Mouse (Mus musculus) heart, embryonic 16.5 days (tissue): ENCODE data around the gene Akap10. TPM values are rescaled to one million over a fixed set of nuclear protein-coding genes. Genes with fewer than 3 reads are reported as not detected.
"Not testable (repeated sequence)": the region's sequence is repeated elsewhere in the genome, so short reads cannot be mapped to it uniquely, and the experiment has no call there.

Experiments used
- ATAC-seq: fragments of 200-750 bp; cut with Nextera tagmentation; replicated peaks from 2 replicates; pipeline ENCODE4 v1.8.0; 2017; ENCODE audit warnings: moderate number of reproducible peaks; ENCODE audit not compliant: insufficient read depth, low FRiP score; ENCODE audit errors: extremely low read depth
- H3K27ac ChIP-seq: fragments of 300-500 bp; sonication (generic); 2 replicates; pipeline ENCODE4 v1.5.1; 2014; ENCODE audit warnings: mild to moderate bottlenecking, low read length, control low read depth, moderate library complexity
- H3K27me3 ChIP-seq: fragments of 300-500 bp; sonication (generic); 2 replicates; pipeline ENCODE4 v1.6.1; 2014; ENCODE audit warnings: low read length, mixed read lengths; ENCODE audit not compliant: control insufficient read depth, insufficient read depth
- H3K36me3 ChIP-seq: fragments of 300-500 bp; sonication (generic); 2 replicates; pipeline ENCODE4 v1.6.1; 2014; ENCODE audit not compliant: control insufficient read depth, insufficient read depth
- H3K4me1 ChIP-seq: fragments of 300-500 bp; sonication (generic); 2 replicates; pipeline ENCODE4 v1.6.1; 2014; ENCODE audit warnings: low read length, mixed read lengths; ENCODE audit not compliant: control insufficient read depth, insufficient read depth
- H3K4me2 ChIP-seq: fragments of 300-500 bp; sonication (generic); 2 replicates; pipeline ENCODE4 v1.6.1; 2014; ENCODE audit warnings: low read depth, mild to moderate bottlenecking, control low read depth, low read length
- H3K4me3 ChIP-seq: fragments of 300-500 bp; sonication (generic); 2 replicates; pipeline ENCODE4 v1.5.1; 2014; ENCODE audit warnings: mild to moderate bottlenecking, control low read depth, low read length
- H3K9ac ChIP-seq: fragments of 300-500 bp; sonication (generic); 2 replicates; pipeline ENCODE4 v1.6.1; 2014; ENCODE audit warnings: low read length, control low read depth
- H3K9me3 ChIP-seq: fragments of 300-500 bp; sonication (generic); replicated peaks from 2 replicates; pipeline ENCODE4 v1.6.1; 2016; ENCODE audit warnings: low read length; ENCODE audit not compliant: control insufficient read depth
- WGBS: fragments of 180-500 bp; shearing (Covaris S2); extraction: QIAGEN DNeasy Blood & Tissue Kit; methylation state at CpG from one replicate; pipeline ENCODE4 v1.1.7; 2014; 5-methylcytosine and 5-hydroxymethylcytosine counted together
- polyA plus RNA-seq: library from polyadenylated mRNA; unstranded; fragments of >200 nt; fragmentation: Nextera tagmentation; extraction: Ambion mirVana; gene quantifications from 2 replicates; pipeline ENCODE4 v1.2.1, GENCODE M21; 2015

Gene Akap10
- polyA plus RNA-seq, 1 experiment from 2014 or later, result 14.1 TPM

- peaks cover 11% of the 10 kb centered on the region for H3K27me3 ChIP-seq
- WGBS, result 59% methylated on average over 6 of the region's 6 CpGs
- no peak for ATAC-seq
Measured at GRCm38 (mm10) chr11:61962684-61963083, 32.6 kb upstream of the Akap10 start.

DNA sequence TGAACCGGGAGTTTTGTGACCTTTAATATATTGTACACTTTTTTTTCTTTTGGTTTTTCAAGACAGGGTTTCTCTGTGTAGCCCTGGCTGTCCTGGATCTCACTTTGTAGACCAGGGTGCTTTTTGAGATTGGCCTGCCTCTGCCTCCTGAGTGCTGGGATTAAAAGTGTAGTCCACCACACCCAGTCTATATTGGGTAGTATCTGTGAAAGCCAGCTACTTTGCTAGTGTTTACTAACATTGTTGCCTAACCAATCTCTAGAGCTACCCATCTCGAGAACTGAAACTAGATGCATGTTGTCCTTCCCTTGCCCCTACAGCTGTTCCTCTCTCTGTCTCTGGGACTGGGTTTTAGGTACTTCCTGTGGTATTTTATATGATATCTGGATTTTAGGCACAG lies 30.0 kb upstream of the Akap10 start:
- Histone ChIP-seq H3K27ac (no peak overlapping the region), H3K4me2 (no peak overlapping the region), H3K27me3 (peaks cover 16% of the 10 kb centered on the region), H3K4me3 (no peak overlapping the region), H3K9me3 (no peaks in the 10 kb centered on the region), H3K9ac (no peak overlapping the region), H3K36me3 (no peaks in the 10 kb centered on the region), H3K4me1 (no peaks in the 10 kb centered on the region)
- 75% methylated on average over 2 of the region's 2 CpGs for WGBS
- no peak for ATAC-seq

More at GRCm38 (mm10) chr11:61962684-61963083, 32.6 kb upstream of the Akap10 start:
- Histone ChIP-seq H3K27ac (no peak overlapping the region), H3K9ac (no peak overlapping the region), H3K4me3 (no peak overlapping the region), H3K36me3 (no peaks in the 10 kb centered on the region), H3K9me3 (no peaks in the 10 kb centered on the region), H3K4me1 (no peaks in the 10 kb centered on the region), H3K4me2 (no peak overlapping the region)

DNA sequence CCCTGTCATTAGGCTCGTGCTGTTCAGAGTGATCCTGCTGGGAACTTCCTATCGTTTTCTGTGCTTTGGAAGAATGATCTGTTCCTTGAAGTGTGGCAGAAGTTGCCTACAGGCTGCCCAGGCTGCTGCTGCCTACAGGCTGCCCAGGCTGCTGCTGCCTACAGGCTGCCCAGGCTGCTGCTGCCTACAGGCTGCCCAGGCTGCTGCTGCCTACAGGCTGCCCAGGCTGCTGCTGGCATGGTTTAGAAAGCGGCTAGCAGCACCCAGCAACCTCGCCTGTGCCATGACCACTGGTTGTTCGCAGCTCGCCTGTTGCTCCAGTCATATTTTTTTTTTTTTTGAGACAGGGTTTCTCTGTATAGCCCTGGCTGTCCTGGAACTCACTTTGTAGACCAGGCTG lies 28.7 kb upstream of the Akap10 start:
- not testable (repeated sequence) for H3K9ac ChIP-seq, H3K4me2 ChIP-seq, H3K9me3 ChIP-seq, H3K4me1 ChIP-seq, H3K27ac ChIP-seq, H3K4me3 ChIP-seq, H3K36me3 ChIP-seq, ATAC-seq
- WGBS, result 62% methylated on average over 6 of the region's 6 CpGs
- peaks cover 16% of the 10 kb centered on the region for H3K27me3 ChIP-seq

- Histone ChIP-seq H3K27me3 (peaks cover 16% of the 10 kb centered on the region), H3K27ac (no peak overlapping the region), H3K4me1 (no peaks in the 10 kb centered on the region), H3K36me3 (no peaks in the 10 kb centered on the region), H3K4me3 (peak overlapping the region; percentile 61), H3K9me3 (no peaks in the 10 kb centered on the region), H3K4me2 (peak overlapping the region; percentile 100), H3K9ac (no peak overlapping the region)
- WGBS, result 5% methylated on average over 25 of the region's 25 CpGs
- no peak for ATAC-seq
Measured at GRCm38 (mm10) chr11:61957296-61957813, 27.3 kb upstream of the Akap10 start.

DNA sequence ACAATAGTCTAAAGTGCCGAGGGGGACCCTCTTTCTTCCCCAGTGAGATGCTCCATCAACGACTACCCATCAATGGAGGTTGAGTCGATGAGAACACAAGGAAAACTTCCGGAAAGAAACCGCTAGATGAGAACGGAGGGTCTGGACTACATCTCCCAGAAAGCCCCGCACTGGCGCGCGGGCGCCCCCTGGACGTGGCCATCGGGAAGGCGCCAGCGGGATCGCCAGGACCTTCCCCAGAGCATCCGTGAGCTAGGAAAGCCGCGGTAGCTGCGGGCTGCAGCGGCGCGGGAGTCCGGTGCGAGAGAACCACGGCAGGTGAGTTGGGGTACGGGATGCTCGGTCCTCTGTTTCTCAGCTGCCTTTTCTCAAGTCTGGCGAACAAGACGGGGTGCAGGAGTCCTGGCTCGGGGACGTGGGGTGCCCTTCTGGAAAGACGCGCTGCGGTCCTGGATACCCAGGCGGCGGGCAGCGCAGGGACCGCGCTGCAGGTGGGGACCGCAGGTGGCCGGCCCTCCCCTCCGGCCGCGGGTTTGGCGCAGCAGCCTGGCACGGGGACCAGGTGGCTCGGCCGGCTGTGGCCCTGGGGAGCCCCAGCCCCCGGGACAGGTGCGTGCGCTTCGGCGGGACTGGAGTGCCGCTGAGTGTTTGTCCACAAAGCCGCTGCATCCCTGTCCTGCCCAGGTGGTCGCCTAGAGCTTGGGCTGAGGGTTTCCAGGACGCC lies 26.7 kb upstream of the Akap10 start, which contains the start of gene Specc1:
TSS of gene Specc1 (plus strand) at position 192 of the 724 bp plus-strand sequence.
- peak; percentile 89 for ATAC-seq
- peak within 1 kb of the TSS; percentile 61 for H3K4me3 ChIP-seq
- WGBS, result under 1% methylated on average over 58 of the region's 58 CpGs
- peak within 1 kb of the TSS; percentile 100 for H3K4me2 ChIP-seq
- H3K9ac ChIP-seq, result peak within 1 kb of the TSS; percentile 24; the same call in 1 of the 2 replicates
- H3K9me3 ChIP-seq, result no peaks in the 10 kb centered on the region
- no peak within 1 kb of the TSS for H3K27ac ChIP-seq
- H3K36me3 ChIP-seq, result no peaks in the 10 kb centered on the region
- no peaks in the 10 kb centered on the region for H3K4me1 ChIP-seq
- H3K27me3 ChIP-seq, result peaks cover 16% of the 10 kb centered on the region

- no peak overlapping the region for H3K27ac ChIP-seq
- peaks cover 16% of the 10 kb centered on the region for H3K27me3 ChIP-seq
- H3K9ac ChIP-seq, result no peak overlapping the region
- H3K4me1 ChIP-seq, result no peaks in the 10 kb centered on the region
- no peak for ATAC-seq
- no peaks in the 10 kb centered on the region for H3K36me3 ChIP-seq
- WGBS, result 76% methylated on average over 6 of the region's 6 CpGs
- H3K4me3 ChIP-seq, result no peak overlapping the region
- no peak overlapping the region for H3K4me2 ChIP-seq
- no peaks in the 10 kb centered on the region for H3K9me3 ChIP-seq
Measured at GRCm38 (mm10) chr11:61955951-61956350, 25.9 kb upstream of the Akap10 start.

DNA sequence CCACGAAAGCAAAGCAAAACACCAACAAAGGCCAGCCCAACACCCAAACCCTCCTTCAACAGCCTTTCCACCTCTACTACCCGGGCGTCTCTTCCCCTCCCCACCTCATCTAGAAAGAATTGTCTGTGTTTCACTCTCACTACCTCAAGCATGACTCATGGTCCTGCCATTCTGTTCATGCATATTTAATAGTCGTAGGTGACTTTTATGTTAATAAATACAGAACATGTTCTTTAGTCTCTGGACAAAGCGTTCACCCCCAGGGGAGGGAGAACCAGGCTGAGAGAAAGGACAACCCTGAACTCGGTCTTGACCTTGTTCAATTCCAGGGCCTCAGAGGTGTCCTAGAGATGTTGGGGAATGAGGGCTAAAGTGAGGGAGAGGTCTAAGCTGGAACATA lies 25.1 kb upstream of the Akap10 start:
- Histone ChIP-seq H3K4me3 (no peak overlapping the region), H3K27ac (no peak overlapping the region), H3K9me3 (no peaks in the 10 kb centered on the region), H3K27me3 (peaks cover 16% of the 10 kb centered on the region), H3K9ac (no peak overlapping the region), H3K36me3 (no peaks in the 10 kb centered on the region), H3K4me2 (no peak overlapping the region), H3K4me1 (no peaks in the 10 kb centered on the region)
- 69% methylated on average over 6 of the region's 6 CpGs for WGBS
- no peak for ATAC-seq

DNA sequence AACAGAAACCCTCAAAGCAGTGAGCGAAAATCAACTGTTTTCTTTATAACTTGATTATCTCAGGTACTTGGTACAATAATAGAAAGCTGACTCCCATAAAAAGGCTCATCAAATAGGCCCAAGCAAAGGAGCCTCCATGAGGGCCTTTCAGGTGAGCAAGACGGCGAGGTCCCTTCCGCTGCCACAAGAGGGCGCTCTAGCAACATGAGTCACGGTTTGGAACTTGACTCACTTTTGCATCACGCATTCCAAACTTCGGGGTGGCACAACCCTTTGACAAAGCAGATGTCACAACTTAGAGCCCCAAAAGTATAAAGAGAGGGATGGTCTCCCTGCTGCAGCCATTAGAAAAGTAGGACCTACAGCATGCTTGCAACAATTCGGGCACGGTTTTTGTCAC lies 20.6 kb upstream of the Akap10 start:
- H3K4me2 ChIP-seq, result peak overlapping the region; percentile 30
- H3K4me1 ChIP-seq, result no peaks in the 10 kb centered on the region
- no peaks in the 10 kb centered on the region for H3K9me3 ChIP-seq
- H3K4me3 ChIP-seq, result no peak overlapping the region
- H3K9ac ChIP-seq, result no peak overlapping the region
- 21% methylated on average over 10 of the region's 10 CpGs for WGBS
- H3K27ac ChIP-seq, result no peak overlapping the region
- no peaks in the 10 kb centered on the region for H3K36me3 ChIP-seq
- H3K27me3 ChIP-seq, result no peaks in the 10 kb centered on the region
- no peak for ATAC-seq

GRCm38 (mm10) chr11:61949315-61949714 lies 19.3 kb upstream of the Akap10 start:
- no peak overlapping the region for H3K27ac ChIP-seq
- WGBS, result 3% methylated on average over 3 of the region's 3 CpGs
- no peaks in the 10 kb centered on the region for H3K9me3 ChIP-seq
- no peak overlapping the region for H3K4me3 ChIP-seq
- no peaks in the 10 kb centered on the region for H3K36me3 ChIP-seq
- no peaks in the 10 kb centered on the region for H3K4me1 ChIP-seq
- no peaks in the 10 kb centered on the region for H3K27me3 ChIP-seq
- ATAC-seq, result no peak
- no peak overlapping the region for H3K4me2 ChIP-seq
- no peak overlapping the region for H3K9ac ChIP-seq
